Mouse (Mus musculus): ENCODE results near the gene Bri3bp. TPM values are rescaled to one million over a fixed set of nuclear protein-coding genes. Genes with fewer than 3 reads are reported as not detected.
"Not testable (repeated sequence)": the region's sequence is repeated elsewhere in the genome, so short reads cannot be mapped to it uniquely, and the experiment has no call there.

The Bri3bp gene
- polyA plus RNA-seq, 1 experiment from 2014 or later, result 37.8 TPM

DNA sequence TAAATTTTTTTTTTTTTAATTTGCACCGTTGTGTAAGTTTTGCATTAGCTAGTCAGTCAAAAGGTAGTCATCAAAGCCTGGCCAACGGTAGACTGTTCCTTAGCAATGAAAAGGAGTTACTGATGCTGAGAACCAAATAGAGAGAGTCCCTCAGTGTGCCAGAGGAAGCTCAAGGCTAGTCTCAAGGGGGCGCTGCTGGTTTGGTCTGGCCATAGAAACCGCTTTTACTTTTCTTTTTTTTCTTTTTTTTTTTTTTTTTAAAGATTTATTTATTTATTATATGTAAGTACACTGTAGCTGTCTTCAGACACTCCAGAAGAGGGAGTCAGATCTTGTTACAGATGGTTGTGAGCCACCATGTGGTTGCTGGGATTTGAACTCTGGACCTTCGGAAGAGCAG, 47.6 kb downstream of the Bri3bp start:
- peaks cover 58% of the 10 kb centered on the region for H3K36me3 ChIP-seq (ENCODE audit: control insufficient read depth, insufficient read depth, low read length)
- not testable (repeated sequence) for H3K27ac ChIP-seq (replicated peaks; ENCODE audit: low read depth, low read length); H3K27me3 ChIP-seq (ENCODE audit: control insufficient read depth, insufficient read depth, low read length); H3K4me2 ChIP-seq (ENCODE audit: low read length); DNase-seq; ATAC-seq (ENCODE audit: low FRiP score, low TSS enrichment); H3K9ac ChIP-seq (replicated peaks; ENCODE audit: low read length); H3K4me3 ChIP-seq (replicated peaks; ENCODE audit: low read depth, low read length); H3K9me3 ChIP-seq (ENCODE audit: control insufficient read depth, low read length); H3K4me1 ChIP-seq (ENCODE audit: control insufficient read depth, insufficient read depth, low read length)
- WGBS, result 93% methylated on average over 5 of the region's 5 CpGs

DNA sequence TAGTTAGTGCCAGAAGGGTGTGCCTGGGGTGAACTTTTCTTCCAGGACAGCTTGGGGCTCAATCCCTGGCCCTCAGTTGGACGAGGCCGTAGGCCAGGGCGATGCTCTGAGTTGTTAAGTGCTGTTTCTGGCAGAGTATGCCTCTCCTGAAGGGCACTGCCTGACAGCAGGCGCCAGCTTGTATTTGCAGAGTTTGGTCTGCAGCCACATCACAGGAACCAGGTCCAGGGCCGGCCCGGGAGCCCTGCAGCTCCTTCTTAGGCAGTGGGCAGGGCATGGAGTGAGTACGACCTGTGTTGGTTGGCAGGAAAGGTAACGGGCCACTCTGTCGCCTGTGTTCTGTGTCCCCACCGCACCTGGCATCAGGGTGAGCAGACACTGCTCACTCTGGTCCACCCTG, 49.7 kb downstream of the Bri3bp start:
- Histone ChIP-seq H3K9ac (replicated peaks; ENCODE audit: low read length) (no peak overlapping the region), H3K4me2 (ENCODE audit: low read length) (no peak overlapping the region), H3K4me3 (replicated peaks; ENCODE audit: low read depth, low read length) (no peak overlapping the region), H3K27ac (replicated peaks; ENCODE audit: low read depth, low read length) (no peak overlapping the region), H3K27me3 (ENCODE audit: control insufficient read depth, insufficient read depth, low read length) (no peaks in the 10 kb centered on the region), H3K36me3 (ENCODE audit: control insufficient read depth, insufficient read depth, low read length) (peaks cover 59% of the 10 kb centered on the region), H3K4me1 (ENCODE audit: control insufficient read depth, insufficient read depth, low read length) (no peaks in the 10 kb centered on the region), H3K9me3 (ENCODE audit: control insufficient read depth, low read length) (no peaks in the 10 kb centered on the region)
- ATAC-seq (ENCODE audit: low FRiP score, low TSS enrichment) (no peak), DNase-seq (no peak)
- WGBS, result 85% methylated on average over 10 of the region's 10 CpGs

DNA sequence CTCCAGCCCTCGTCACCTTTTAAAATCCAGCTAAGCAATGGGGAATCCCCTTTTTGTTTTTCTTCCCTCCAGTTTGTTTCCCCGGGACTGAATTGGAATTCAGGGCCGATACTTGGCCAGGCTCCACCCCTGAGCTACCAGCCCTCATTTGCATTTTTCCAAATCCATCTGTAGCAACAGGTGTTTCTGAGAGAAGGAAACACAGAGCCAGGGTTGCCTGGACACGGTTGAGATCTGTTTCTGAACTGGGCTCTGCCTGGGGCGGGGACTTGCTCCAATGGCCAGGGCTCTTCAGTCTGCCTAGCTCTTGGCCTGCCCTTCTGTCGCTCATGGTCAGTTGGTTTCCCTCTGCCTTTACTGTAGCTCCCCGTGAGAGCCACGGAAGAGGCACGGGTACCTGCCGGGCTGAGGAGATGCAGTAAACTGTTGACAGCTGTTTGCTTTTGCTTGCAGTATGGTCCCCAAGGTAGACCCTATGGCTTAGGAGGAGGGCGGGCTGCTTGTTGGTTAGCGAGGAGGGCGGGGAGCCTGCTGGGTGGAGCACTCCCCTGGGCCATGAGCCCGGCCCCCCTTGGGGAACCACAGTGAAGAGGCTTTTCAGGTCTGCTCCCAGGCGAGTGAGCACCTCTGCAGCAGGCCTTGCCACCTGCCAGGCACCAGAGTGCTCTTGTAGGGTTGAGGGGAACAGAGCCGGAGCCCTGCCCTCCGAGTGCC, 51.2 kb downstream of the Bri3bp start:
- Histone ChIP-seq H3K9me3 (ENCODE audit: control insufficient read depth, low read length) (no peaks in the 10 kb centered on the region), H3K36me3 (ENCODE audit: control insufficient read depth, insufficient read depth, low read length) (peaks cover 55% of the 10 kb centered on the region), H3K4me2 (ENCODE audit: low read length) (no peak overlapping the region), H3K27me3 (ENCODE audit: control insufficient read depth, insufficient read depth, low read length) (no peaks in the 10 kb centered on the region), H3K9ac (replicated peaks; ENCODE audit: low read length) (no peak overlapping the region), H3K27ac (replicated peaks; ENCODE audit: low read depth, low read length) (no peak overlapping the region), H3K4me1 (ENCODE audit: control insufficient read depth, insufficient read depth, low read length) (no peaks in the 10 kb centered on the region), H3K4me3 (replicated peaks; ENCODE audit: low read depth, low read length) (no peak overlapping the region)
- peak; percentile 8 for DNase-seq
- WGBS, result 53% methylated on average over 17 of the region's 17 CpGs
- no peak for ATAC-seq (ENCODE audit: low FRiP score, low TSS enrichment)

DNA sequence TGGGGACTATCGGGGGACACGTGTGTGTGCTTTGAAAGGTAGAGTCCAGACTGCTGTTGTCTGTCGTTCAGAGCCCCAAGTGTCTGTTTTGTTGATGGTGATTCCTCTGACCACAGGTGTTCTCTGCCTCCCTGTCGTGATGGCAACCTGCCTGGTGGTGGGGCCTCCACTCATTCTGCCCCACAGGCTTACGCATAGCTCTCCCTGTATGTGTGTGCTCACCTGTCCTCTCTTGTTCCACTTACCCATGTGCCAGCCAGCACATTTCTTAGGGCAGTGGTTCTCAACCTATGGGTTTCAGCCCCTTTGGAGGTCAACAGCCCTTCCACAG, 51.7 kb downstream of the Bri3bp start:
- H3K27me3 ChIP-seq (ENCODE audit: control insufficient read depth, insufficient read depth, low read length), result no peaks in the 10 kb centered on the region
- no peak for ATAC-seq (ENCODE audit: low FRiP score, low TSS enrichment)
- no peak overlapping the region for H3K27ac ChIP-seq (replicated peaks; ENCODE audit: low read depth, low read length)
- no peak overlapping the region for H3K4me3 ChIP-seq (replicated peaks; ENCODE audit: low read depth, low read length)
- 61% methylated on average over 5 of the region's 5 CpGs for WGBS
- no peak for DNase-seq
- H3K9ac ChIP-seq (replicated peaks; ENCODE audit: low read length), result no peak overlapping the region
- H3K4me2 ChIP-seq (ENCODE audit: low read length), result no peak overlapping the region
- H3K9me3 ChIP-seq (ENCODE audit: control insufficient read depth, low read length), result no peaks in the 10 kb centered on the region
- H3K4me1 ChIP-seq (ENCODE audit: control insufficient read depth, insufficient read depth, low read length), result no peaks in the 10 kb centered on the region
- H3K36me3 ChIP-seq (ENCODE audit: control insufficient read depth, insufficient read depth, low read length), result peaks cover 55% of the 10 kb centered on the region

DNA sequence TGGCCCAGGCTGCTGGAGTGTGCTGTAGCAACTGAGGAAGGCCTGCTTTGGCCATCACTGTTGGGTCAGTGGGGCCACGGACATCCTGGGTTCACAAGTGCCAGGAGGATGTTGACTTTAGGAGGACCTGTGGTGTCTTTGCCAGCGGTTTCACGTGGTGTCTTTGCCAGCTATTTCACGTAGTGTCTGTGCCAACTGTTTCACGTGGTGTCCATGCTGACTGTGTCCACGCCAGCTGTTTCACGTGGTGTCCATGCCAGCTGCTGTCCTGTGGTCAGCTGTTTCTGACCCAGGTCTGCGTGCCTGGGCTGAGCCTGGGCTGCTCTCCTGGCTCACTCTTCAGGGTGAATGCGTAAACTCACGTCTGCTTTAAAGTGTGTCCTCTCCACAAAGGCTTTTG, 54.3 kb downstream of the Bri3bp start:
- Histone ChIP-seq H3K36me3 (ENCODE audit: control insufficient read depth, insufficient read depth, low read length) (peaks cover 57% of the 10 kb centered on the region), H3K4me2 (ENCODE audit: low read length) (no peak overlapping the region), H3K4me3 (replicated peaks; ENCODE audit: low read depth, low read length) (no peak overlapping the region), H3K9me3 (ENCODE audit: control insufficient read depth, low read length) (no peaks in the 10 kb centered on the region), H3K27ac (replicated peaks; ENCODE audit: low read depth, low read length) (no peak overlapping the region), H3K4me1 (ENCODE audit: control insufficient read depth, insufficient read depth, low read length) (no peaks in the 10 kb centered on the region), H3K9ac (replicated peaks; ENCODE audit: low read length) (no peak overlapping the region), H3K27me3 (ENCODE audit: control insufficient read depth, insufficient read depth, low read length) (no peaks in the 10 kb centered on the region)
- DNase-seq, result no peak
- WGBS, result 93% methylated on average over 10 of the region's 10 CpGs
- no peak for ATAC-seq (ENCODE audit: low FRiP score, low TSS enrichment)

DNA sequence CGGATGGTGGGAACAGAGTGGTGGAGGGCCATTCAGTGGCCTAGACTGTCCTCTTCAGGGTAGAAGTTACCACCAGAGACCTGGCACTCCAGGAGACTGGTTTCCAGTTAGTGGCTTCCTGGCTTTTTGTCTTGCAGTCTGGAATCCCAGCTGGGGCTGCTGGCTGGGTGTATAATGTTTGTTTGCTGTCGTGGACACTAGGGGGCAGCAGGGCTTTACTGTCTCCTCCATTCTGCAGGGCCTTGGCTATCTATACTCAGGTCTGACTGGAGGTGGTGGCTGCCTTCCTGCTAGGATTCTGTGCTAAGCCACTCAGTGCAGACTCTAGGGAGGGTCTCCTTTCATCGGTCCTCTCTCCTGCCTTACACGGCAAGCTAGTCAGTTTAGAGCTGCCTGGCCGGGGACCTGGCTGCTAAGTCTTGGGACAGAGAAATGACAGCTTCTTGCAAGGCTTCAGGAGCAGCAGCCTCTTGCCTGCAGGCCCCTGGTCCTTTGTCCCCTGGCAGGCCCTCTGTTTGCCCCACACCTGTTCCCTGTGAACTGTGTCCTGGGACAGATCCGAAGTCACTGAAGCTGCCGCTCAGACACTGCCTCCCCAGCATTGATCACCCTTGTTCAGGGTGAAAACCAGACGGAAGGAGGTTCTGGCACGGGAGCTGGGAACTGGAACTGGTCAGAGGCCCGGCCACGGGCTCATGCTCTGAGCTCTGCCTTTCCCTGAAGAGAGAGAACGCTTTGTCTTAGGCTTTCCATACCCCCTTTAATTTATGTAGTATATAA, 56.6 kb downstream of the Bri3bp start:
- Histone ChIP-seq H3K27ac (replicated peaks; ENCODE audit: low read depth, low read length) (peak overlapping the region; percentile 37; the same call in 1 of the 2 replicates), H3K9ac (replicated peaks; ENCODE audit: low read length) (peak overlapping the region; percentile 3; the same call in 1 of the 2 replicates), H3K36me3 (ENCODE audit: control insufficient read depth, insufficient read depth, low read length) (peaks cover 40% of the 10 kb centered on the region), H3K4me3 (replicated peaks; ENCODE audit: low read depth, low read length) (no peak overlapping the region), H3K4me2 (ENCODE audit: low read length) (no peak overlapping the region), H3K27me3 (ENCODE audit: control insufficient read depth, insufficient read depth, low read length) (no peaks in the 10 kb centered on the region), H3K4me1 (ENCODE audit: control insufficient read depth, insufficient read depth, low read length) (no peaks in the 10 kb centered on the region), H3K9me3 (ENCODE audit: control insufficient read depth, low read length) (no peaks in the 10 kb centered on the region)
- DNase-seq (peak; percentile 88), ATAC-seq (ENCODE audit: low FRiP score, low TSS enrichment) (peak; percentile 37; the same call in 1 of the 2 replicates)
- WGBS, result 64% methylated on average over 12 of the region's 12 CpGs

DNA sequence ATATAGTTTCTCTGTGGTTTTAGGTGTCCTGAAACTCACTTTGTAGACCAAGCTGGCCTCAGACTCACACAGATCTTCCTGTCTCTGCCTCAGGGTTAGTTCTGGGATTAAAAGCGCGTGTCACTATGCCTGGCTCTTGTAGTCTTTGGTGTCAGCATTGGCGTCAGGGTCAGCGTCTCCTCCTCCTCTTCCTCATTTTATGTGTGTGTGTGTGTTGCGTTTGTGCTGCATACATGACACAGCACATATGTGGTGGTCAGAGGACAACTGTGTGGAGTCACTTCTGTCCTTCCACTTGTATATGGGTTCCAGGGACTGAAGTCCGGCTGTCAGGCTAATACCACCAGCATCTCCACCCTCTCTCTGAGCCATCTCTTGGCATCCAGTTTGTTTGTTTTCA, 60.1 kb downstream of the Bri3bp start:
- DNase-seq (no peak), ATAC-seq (ENCODE audit: low FRiP score, low TSS enrichment) (no peak)
- H3K36me3 ChIP-seq (ENCODE audit: control insufficient read depth, insufficient read depth, low read length), result peaks cover 35% of the 10 kb centered on the region
- no peak overlapping the region for H3K9ac ChIP-seq (replicated peaks; ENCODE audit: low read length)
- no peaks in the 10 kb centered on the region for H3K27me3 ChIP-seq (ENCODE audit: control insufficient read depth, insufficient read depth, low read length)
- no peaks in the 10 kb centered on the region for H3K9me3 ChIP-seq (ENCODE audit: control insufficient read depth, low read length)
- no peaks in the 10 kb centered on the region for H3K4me1 ChIP-seq (ENCODE audit: control insufficient read depth, insufficient read depth, low read length)
- H3K27ac ChIP-seq (replicated peaks; ENCODE audit: low read depth, low read length), result no peak overlapping the region
- WGBS, result 88% methylated on average over 6 of the region's 6 CpGs
- H3K4me3 ChIP-seq (replicated peaks; ENCODE audit: low read depth, low read length), result no peak overlapping the region
- no peak overlapping the region for H3K4me2 ChIP-seq (ENCODE audit: low read length)

DNA sequence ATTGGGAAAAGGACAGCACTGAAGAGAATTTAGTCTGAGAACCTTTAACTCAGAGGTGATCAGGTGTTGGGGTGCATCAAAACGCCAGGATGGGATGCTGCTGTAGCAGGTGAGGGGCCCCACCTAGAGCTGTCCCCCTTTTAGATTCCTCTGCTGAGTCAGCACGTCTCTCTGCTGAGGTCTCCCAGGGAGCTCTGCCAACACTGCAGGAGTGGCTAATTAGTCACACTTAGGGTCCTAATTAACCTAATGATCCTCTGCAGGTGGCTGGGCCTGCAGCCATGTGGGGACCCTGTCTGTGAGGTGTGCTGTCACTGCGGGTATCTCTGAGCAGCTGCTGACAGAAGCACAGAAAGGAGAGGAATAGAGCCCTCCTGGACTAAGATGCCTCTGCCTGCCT, 60.8 kb downstream of the Bri3bp start:
- 58% methylated on average over 3 of the region's 3 CpGs for WGBS

DNA sequence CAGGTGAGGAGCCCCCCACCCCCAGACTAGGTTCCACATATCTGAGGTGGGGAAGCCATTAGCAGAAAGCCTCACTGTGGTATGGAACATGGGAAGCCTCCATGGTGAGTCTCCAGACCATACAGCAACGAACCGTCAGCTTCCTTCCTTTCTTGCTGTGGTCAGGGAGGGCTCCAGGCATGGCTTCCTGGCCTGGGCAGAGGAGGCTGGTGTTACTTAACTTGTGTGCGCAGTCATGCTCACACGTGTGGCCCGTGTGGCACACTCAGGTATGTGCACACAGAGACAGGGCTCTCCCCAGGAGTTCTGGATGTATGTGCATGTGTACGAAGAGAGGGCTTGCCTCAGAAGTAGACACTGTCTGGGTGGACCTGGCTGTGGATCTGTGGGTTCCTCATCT, 62.3 kb downstream of the Bri3bp start:
- Histone ChIP-seq H3K9me3 (ENCODE audit: control insufficient read depth, low read length) (no peaks in the 10 kb centered on the region), H3K27me3 (ENCODE audit: control insufficient read depth, insufficient read depth, low read length) (no peaks in the 10 kb centered on the region), H3K27ac (replicated peaks; ENCODE audit: low read depth, low read length) (no peak overlapping the region), H3K4me2 (ENCODE audit: low read length) (no peak overlapping the region), H3K4me3 (replicated peaks; ENCODE audit: low read depth, low read length) (no peak overlapping the region), H3K36me3 (ENCODE audit: control insufficient read depth, insufficient read depth, low read length) (peaks cover 44% of the 10 kb centered on the region), H3K4me1 (ENCODE audit: control insufficient read depth, insufficient read depth, low read length) (no peaks in the 10 kb centered on the region), H3K9ac (replicated peaks; ENCODE audit: low read length) (no peak overlapping the region)
- ATAC-seq (ENCODE audit: low FRiP score, low TSS enrichment), result no peak
- no peak for DNase-seq
- WGBS, result 95% methylated on average over 6 of the region's 6 CpGs

More for the DNA sequence above, 60.8 kb downstream of the Bri3bp start:
- Histone ChIP-seq H3K4me3 (replicated peaks; ENCODE audit: low read depth, low read length) (no peak overlapping the region), H3K36me3 (ENCODE audit: control insufficient read depth, insufficient read depth, low read length) (peaks cover 35% of the 10 kb centered on the region), H3K27me3 (ENCODE audit: control insufficient read depth, insufficient read depth, low read length) (no peaks in the 10 kb centered on the region), H3K9ac (replicated peaks; ENCODE audit: low read length) (no peak overlapping the region), H3K4me1 (ENCODE audit: control insufficient read depth, insufficient read depth, low read length) (no peaks in the 10 kb centered on the region), H3K9me3 (ENCODE audit: control insufficient read depth, low read length) (no peaks in the 10 kb centered on the region), H3K27ac (replicated peaks; ENCODE audit: low read depth, low read length) (no peak overlapping the region), H3K4me2 (ENCODE audit: low read length) (no peak overlapping the region)
- DNase-seq (no peak), ATAC-seq (ENCODE audit: low FRiP score, low TSS enrichment) (no peak)

Data from midbrain, embryonic 14.5 days (tissue).